Mouse (Mus musculus) kidney, postnatal 36 days (tissue): ENCODE results near the gene Myh3.

Experiments used
- DNase-seq, 2 experiments: peaks; one replicate each; pipeline ENCODE4 v3.0.0; 2021 to 2022; ENCODE audit warnings: mixed read lengths in 2 of 2

Myh3 gene

GRCm38 (mm10) chr11:67078000-67078399 is at the start of gene Myh3:
Gene Myh3, plus strand, starts transcription at chr11:67078300.
- DNase-seq: no peak

GRCm38 (mm10) chr11:67030904-67031602 is 47.0 kb upstream of the Myh3 start:
- peak in 1 of 2 experiments; percentile 19 for DNase-seq

GRCm38 (mm10) chr11:67031603-67031915 is 46.5 kb upstream of the Myh3 start:
- no peak for DNase-seq

- peak; percentile 52 to 68 for DNase-seq
These were observed 43.2 kb upstream of the Myh3 start for GRCm38 (mm10) chr11:67034775-67035485.

GRCm38 (mm10) chr11:67036229-67036628 is 41.9 kb upstream of the Myh3 start:
- DNase-seq: peak; percentile 62 to 63

- no peak for DNase-seq
These were observed 41.2 kb upstream of the Myh3 start for GRCm38 (mm10) chr11:67036892-67037291.

GRCm38 (mm10) chr11:67039799-67040198 is 38.3 kb upstream of the Myh3 start:
- peak in 1 of 2 experiments; percentile 33 for DNase-seq

- DNase-seq: no peak
These were observed 37.6 kb upstream of the Myh3 start for GRCm38 (mm10) chr11:67040483-67040882.

- DNase-seq: peak in 1 of 2 experiments; percentile 15
These were observed 35.1 kb upstream of the Myh3 start for GRCm38 (mm10) chr11:67043007-67043406.

- peak in 1 of 2 experiments; percentile 12 for DNase-seq
These were observed 33.1 kb upstream of the Myh3 start for GRCm38 (mm10) chr11:67044959-67045358.

GRCm38 (mm10) chr11:67047199-67047598 is 30.9 kb upstream of the Myh3 start:
- no peak for DNase-seq

- DNase-seq: no peak
These were observed 29.6 kb upstream of the Myh3 start for GRCm38 (mm10) chr11:67048496-67048895.

- DNase-seq: no peak
These were observed 28.8 kb upstream of the Myh3 start for GRCm38 (mm10) chr11:67049256-67049655.

GRCm38 (mm10) chr11:67051676-67052320 is 26.3 kb upstream of the Myh3 start:
- DNase-seq: peak; percentile 45 to 48

- peak; percentile 93 to 94 for DNase-seq
These were observed 25.7 kb upstream of the Myh3 start, which contains the start of the genes Adprm and Sco1 for GRCm38 (mm10) chr11:67052321-67052952. Gene Adprm, minus strand, starts transcription at chr11:67052594. Gene Sco1, plus strand, starts transcription at chr11:67052670.

GRCm38 (mm10) chr11:67054754-67055365 is 23.2 kb upstream of the Myh3 start:
- no peak for DNase-seq

GRCm38 (mm10) chr11:67061311-67061710 is 16.8 kb upstream of the Myh3 start:
- no peak for DNase-seq

GRCm38 (mm10) chr11:67062726-67063125 is 15.4 kb upstream of the Myh3 start:
- DNase-seq: no peak

- DNase-seq: no peak
These were observed 10.4 kb upstream of the Myh3 start for GRCm38 (mm10) chr11:67067741-67068140.

GRCm38 (mm10) chr11:67072615-67073130 is 5.4 kb upstream of the Myh3 start:
- DNase-seq: no peak

GRCm38 (mm10) chr11:67075036-67075435 is 3.1 kb upstream of the Myh3 start:
- DNase-seq: no peak

- no peak for DNase-seq
These were observed 1.3 kb upstream of the Myh3 start for GRCm38 (mm10) chr11:67076781-67077180.

GRCm38 (mm10) chr11:67077435-67077834 is 665 bp upstream of the Myh3 start:
- no peak for DNase-seq
